Mouse (Mus musculus): ENCODE measurements around the gene Snx21.

Gene Snx21
- long read RNA-seq, experiment 1, transcript Snx21-204 (3 exons, 1,825 nt), result major isoform, 16 of 58 reads
- long read RNA-seq, experiment 1, transcript Snx21-203 (2 exons, 1,243 nt), result minor isoform, 12 of 58 reads
- long read RNA-seq, experiment 1, transcript Snx21-201 (3 exons, 2,590 nt), result minor isoform, 15 of 58 reads
- long read RNA-seq, experiment 1, partial matches to known transcripts, result 1 of 58 reads
- long read RNA-seq, experiment 1, other reads (novel, unspliced or antisense), result 14 of 58 reads
- long read RNA-seq, experiment 2, transcript Snx21-204 (3 exons, 1,825 nt), result minor isoform, 13 of 70 reads
- long read RNA-seq, experiment 2, transcript Snx21-201 (3 exons, 2,590 nt), result minor isoform, 18 of 70 reads
- long read RNA-seq, experiment 2, transcript Snx21-203 (2 exons, 1,243 nt), result major isoform, 20 of 70 reads
- long read RNA-seq, experiment 2, partial matches to known transcripts, result 1 of 70 reads
- long read RNA-seq, experiment 2, other reads (novel, unspliced or antisense), result 18 of 70 reads

- intact Hi-C loops (cut with DNase I), result loop anchor here (5.0 kb wide), 1 partner anchor 38 kb away; the partner anchor contains the start of genes Dnttip1 and Wfdc3
Observed at GRCm38 (mm10) chr2:164785481-164786387, at the start of gene Snx21. Gene Snx21, plus strand, starts transcription at chr2:164785823.

GRCm38 (mm10) chr2:164737377-164738090 lies 48.1 kb upstream of the Snx21 start:
- intact Hi-C loops (cut with DNase I), result no loop called here

- intact Hi-C loops (cut with DNase I), result no loop called here
Observed at GRCm38 (mm10) chr2:164739876-164740275, 45.7 kb upstream of the Snx21 start.

GRCm38 (mm10) chr2:164744987-164745386 lies 40.6 kb upstream of the Snx21 start:
- intact Hi-C loops (cut with DNase I), result loop anchor here (5.0 kb wide), 1 partner anchor 42 kb away; the partner anchor contains the start of gene Snx21

GRCm38 (mm10) chr2:164745843-164746479 lies 39.7 kb upstream of the Snx21 start, which contains the start of the genes Wfdc3 and Dnttip1:
Gene Wfdc3, minus strand, starts transcription at chr2:164745931.
Gene Dnttip1, plus strand, starts transcription at chr2:164745983.
- intact Hi-C loops (cut with DNase I), result loop anchor here (5.0 kb wide), 1 partner anchor 41 kb away; the partner anchor contains the start of gene Snx21

- intact Hi-C loops (cut with DNase I), result loop anchor here (5.0 kb wide), 1 partner anchor 41 kb away; the partner anchor contains the start of gene Snx21
Observed at GRCm38 (mm10) chr2:164746693-164747092, 38.9 kb upstream of the Snx21 start.

- intact Hi-C loops (cut with DNase I), result loop anchor here (5.0 kb wide), 1 partner anchor 39 kb away; the partner anchor contains the start of gene Snx21
Observed at GRCm38 (mm10) chr2:164748191-164748590, 37.4 kb upstream of the Snx21 start.

GRCm38 (mm10) chr2:164748991-164749390 lies 36.6 kb upstream of the Snx21 start:
- intact Hi-C loops (cut with DNase I), result loop anchor here (5.0 kb wide), 1 partner anchor 38 kb away; the partner anchor contains the start of gene Snx21

- intact Hi-C loops (cut with DNase I), result no loop called here
Observed at GRCm38 (mm10) chr2:164752454-164752853, 33.2 kb upstream of the Snx21 start.

GRCm38 (mm10) chr2:164754105-164754504 lies 31.5 kb upstream of the Snx21 start:
- intact Hi-C loops (cut with DNase I), result no loop called here

- intact Hi-C loops (cut with DNase I), result no loop called here
Observed at GRCm38 (mm10) chr2:164754800-164755199, 30.8 kb upstream of the Snx21 start.

GRCm38 (mm10) chr2:164757841-164758240 lies 27.8 kb upstream of the Snx21 start:
- intact Hi-C loops (cut with DNase I), result no loop called here

GRCm38 (mm10) chr2:164758692-164759091 lies 26.9 kb upstream of the Snx21 start:
- intact Hi-C loops (cut with DNase I), result no loop called here

- intact Hi-C loops (cut with DNase I), result no loop called here
Observed at GRCm38 (mm10) chr2:164760059-164760833, 25.4 kb upstream of the Snx21 start.

GRCm38 (mm10) chr2:164761502-164761901 lies 24.1 kb upstream of the Snx21 start:
- intact Hi-C loops (cut with DNase I), result no loop called here

GRCm38 (mm10) chr2:164761971-164762370 lies 23.7 kb upstream of the Snx21 start:
- intact Hi-C loops (cut with DNase I), result no loop called here

GRCm38 (mm10) chr2:164762593-164762992 lies 23.0 kb upstream of the Snx21 start:
- intact Hi-C loops (cut with DNase I), result no loop called here

GRCm38 (mm10) chr2:164765841-164766240 lies 19.8 kb upstream of the Snx21 start:
- intact Hi-C loops (cut with DNase I), result no loop called here

All from adrenal gland (tissue).